Mouse (Mus musculus) embryonic facial prominence, embryonic 11.5 days (tissue): ENCODE data around the gene Slc45a2. TPM values are rescaled to one million over a fixed set of nuclear protein-coding genes. Genes with fewer than 3 reads are reported as not detected.

Experiments used
- ATAC-seq: fragments of 200-750 bp; cut with Nextera tagmentation; replicated peaks from 2 replicates; pipeline ENCODE4 v1.8.0; 2017; ENCODE audit warnings: low read depth; ENCODE audit not compliant: insufficient number of reproducible peaks, low FRiP score, low TSS enrichment
- DNase-seq: peaks from one replicate; pipeline ENCODE4 v3.0.0-alpha.2; 2015; ENCODE audit warnings: low spot score
- H3K27ac ChIP-seq: fragments of 300-500 bp; sonication (generic); replicated peaks from 2 replicates; pipeline ENCODE4 v1.5.1; 2014; ENCODE audit warnings: mild to moderate bottlenecking, low read depth, low read length, control low read depth
- H3K27me3 ChIP-seq: fragments of 300-500 bp; sonication (generic); 2 replicates; pipeline ENCODE4 v1.6.1; 2014; ENCODE audit warnings: mild to moderate bottlenecking, low read length, moderate library complexity, mixed read lengths; ENCODE audit not compliant: control insufficient read depth, insufficient read depth
- H3K36me3 ChIP-seq: fragments of 300-500 bp; sonication (generic); replicated peaks from 2 replicates; pipeline ENCODE4 v1.6.1; 2014; ENCODE audit warnings: low read depth, mild to moderate bottlenecking, low read length, moderate library complexity, mixed read lengths; ENCODE audit not compliant: control insufficient read depth, insufficient read depth
- H3K4me1 ChIP-seq: fragments of 300-500 bp; sonication (generic); 2 replicates; pipeline ENCODE4 v1.6.1; 2014; ENCODE audit warnings: low read length, mixed read lengths; ENCODE audit not compliant: control insufficient read depth, insufficient read depth
- H3K4me2 ChIP-seq: fragments of 300-500 bp; sonication (generic); 2 replicates; pipeline ENCODE4 v1.6.1; 2014; ENCODE audit warnings: low read depth, mild to moderate bottlenecking, control low read depth, low read length, moderate library complexity
- H3K4me3 ChIP-seq: fragments of 300-500 bp; sonication (generic); 2 replicates; pipeline ENCODE4 v1.5.1; 2014; ENCODE audit warnings: low read depth, low read length, control low read depth
- H3K9ac ChIP-seq: fragments of 300-500 bp; sonication (generic); replicated peaks from 2 replicates; pipeline ENCODE4 v1.6.1; 2014; ENCODE audit warnings: mild to moderate bottlenecking, control low read depth, low read length
- H3K9me3 ChIP-seq: fragments of 300-500 bp; sonication (generic); replicated peaks from 2 replicates; pipeline ENCODE4 v1.6.1; 2016; ENCODE audit warnings: mild to moderate bottlenecking, low read length, inconsistent platforms, mixed read lengths; ENCODE audit not compliant: control insufficient read depth
- WGBS: fragments of 180-500 bp; shearing (Covaris S2); extraction: QIAGEN DNeasy Blood & Tissue Kit; methylation state at CpG from one replicate; pipeline ENCODE4 v1.1.7; 2014; 5-methylcytosine and 5-hydroxymethylcytosine counted together
- polyA plus RNA-seq: library from polyadenylated mRNA; unstranded; fragments of >200 nt; fragmentation: Nextera tagmentation; extraction: Ambion mirVana; gene quantifications from 2 replicates; pipeline ENCODE4 v1.2.1, GENCODE M21; 2014

The Slc45a2 gene
- polyA plus RNA-seq, 1 experiment from 2014 or later: 0.46 TPM

DNA sequence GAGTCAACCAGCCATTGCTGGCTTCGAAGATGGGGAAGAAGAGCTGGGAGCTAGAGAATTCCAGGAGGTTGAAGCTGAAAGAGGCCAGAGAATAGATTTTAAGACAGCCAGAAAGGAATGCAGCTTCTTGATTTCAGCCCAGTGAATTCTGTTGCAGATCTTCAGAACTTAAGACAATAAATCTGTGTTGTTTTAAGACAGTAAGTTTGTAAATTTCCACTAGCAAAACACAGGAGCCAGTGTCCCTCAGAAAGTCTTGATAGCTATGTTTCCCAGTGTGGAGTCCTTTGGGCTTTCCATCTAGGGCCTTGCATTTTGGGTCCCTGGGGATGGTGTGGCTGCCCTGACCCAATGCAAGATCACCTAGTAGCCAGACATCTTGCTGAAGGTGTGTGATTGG is 62.4 kb downstream of the Slc45a2 start:
- no peak overlapping the region for H3K4me3 ChIP-seq
- H3K36me3 ChIP-seq: no peaks in the 10 kb centered on the region
- 86% methylated on average over 1 of the region's 1 CpGs for WGBS
- H3K27ac ChIP-seq: no peak overlapping the region
- ATAC-seq (no peak), DNase-seq (no peak)
- H3K4me2 ChIP-seq: no peak overlapping the region
- no peaks in the 10 kb centered on the region for H3K27me3 ChIP-seq
- H3K4me1 ChIP-seq: peaks cover 5% of the 10 kb centered on the region
- no peak overlapping the region for H3K9ac ChIP-seq
- no peaks in the 10 kb centered on the region for H3K9me3 ChIP-seq

DNA sequence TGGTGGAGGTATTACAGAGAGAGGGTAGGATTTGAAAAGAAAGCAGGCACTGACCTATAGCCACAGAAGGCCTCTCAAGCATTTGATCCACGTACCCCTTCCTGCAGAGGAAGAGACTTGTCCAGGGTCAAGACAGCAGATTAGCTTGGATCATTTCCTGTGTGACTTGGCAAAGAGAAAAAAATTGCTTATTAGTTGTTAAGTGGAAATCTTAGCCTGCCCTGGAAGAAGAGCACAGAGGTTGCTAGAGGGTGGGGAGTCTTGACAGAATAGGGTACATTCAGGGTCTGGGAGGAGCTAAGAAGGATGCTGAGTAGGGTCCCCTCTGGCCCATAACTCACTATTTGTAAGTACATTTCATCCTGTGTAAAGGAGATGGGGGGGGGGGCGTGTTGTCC is 63.6 kb downstream of the Slc45a2 start:
- H3K4me2 ChIP-seq: peak overlapping the region; percentile 59; the same call in 1 of the 2 replicates
- H3K27me3 ChIP-seq: no peaks in the 10 kb centered on the region
- no peak overlapping the region; the same call in 1 of the 2 replicates for H3K9ac ChIP-seq
- H3K4me1 ChIP-seq: peaks cover 5% of the 10 kb centered on the region
- 8% methylated on average over 2 of the region's 2 CpGs for WGBS
- peak overlapping the region; percentile 88; the same call in 1 of the 2 replicates for H3K27ac ChIP-seq
- DNase-seq (no peak), ATAC-seq (peak; percentile 14; the same call in 1 of the 2 replicates)
- no peak overlapping the region for H3K4me3 ChIP-seq
- H3K36me3 ChIP-seq: no peaks in the 10 kb centered on the region
- H3K9me3 ChIP-seq: no peaks in the 10 kb centered on the region

DNA sequence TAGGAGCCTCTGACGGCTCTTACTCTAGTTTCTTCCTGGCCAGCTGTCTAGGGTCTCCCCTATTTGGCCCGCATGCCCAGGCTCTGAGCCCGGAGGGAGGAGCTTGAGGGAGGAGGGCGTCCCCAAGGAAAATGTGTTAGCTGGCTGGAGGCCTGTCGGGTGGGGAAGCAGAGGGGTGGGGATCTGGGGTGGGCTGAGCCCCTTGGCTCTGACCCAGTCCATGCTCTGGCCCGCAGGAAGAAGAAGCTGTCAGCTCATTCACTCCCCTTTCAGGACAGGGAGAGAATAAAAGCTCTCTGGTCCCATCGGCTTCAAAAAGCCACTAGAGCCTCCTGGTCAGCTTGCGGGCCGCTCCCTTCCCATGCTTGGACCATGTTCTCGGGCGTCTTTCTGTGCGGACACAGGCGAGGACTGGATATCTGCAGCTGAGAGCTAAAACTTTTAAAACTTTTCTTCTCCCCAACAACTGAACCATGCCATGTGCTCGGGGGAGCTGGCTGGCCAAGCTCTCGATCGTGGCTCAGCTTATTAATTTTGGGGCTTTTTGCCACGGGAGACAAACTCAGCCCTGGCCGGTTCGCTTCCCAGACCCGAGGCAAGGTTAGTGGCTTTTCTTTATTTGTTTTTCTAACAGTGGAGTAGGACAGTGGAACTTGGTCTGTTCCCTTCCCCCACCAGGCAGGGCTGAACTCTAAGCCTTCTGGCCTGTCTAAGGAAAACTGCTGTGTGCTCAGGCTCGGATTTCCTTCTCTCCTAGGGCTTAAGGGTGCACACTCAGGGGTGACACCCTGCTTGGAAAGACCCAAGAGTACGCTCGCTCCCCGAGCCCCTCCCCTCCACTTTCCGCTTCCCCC is 64.3 kb downstream of the Slc45a2 start, which contains the start of gene Adamts12:
Gene Adamts12, plus strand, starts transcription at position 233 of the 854 bp plus-strand sequence.
- H3K4me2 ChIP-seq: peak within 1 kb of the TSS; percentile 59
- H3K36me3 ChIP-seq: no peaks in the 10 kb centered on the region
- no peaks in the 10 kb centered on the region for H3K9me3 ChIP-seq
- no peaks in the 10 kb centered on the region for H3K27me3 ChIP-seq
- peak within 1 kb of the TSS; percentile 88 for H3K27ac ChIP-seq
- peaks cover 5% of the 10 kb centered on the region for H3K4me1 ChIP-seq
- WGBS: 2% methylated on average over 25 of the region's 25 CpGs
- DNase-seq: peak; percentile 67
- H3K9ac ChIP-seq: peak within 1 kb of the TSS; percentile 53
- peak within 1 kb of the TSS; percentile 31 for H3K4me3 ChIP-seq
- peak; percentile 78 for ATAC-seq

DNA sequence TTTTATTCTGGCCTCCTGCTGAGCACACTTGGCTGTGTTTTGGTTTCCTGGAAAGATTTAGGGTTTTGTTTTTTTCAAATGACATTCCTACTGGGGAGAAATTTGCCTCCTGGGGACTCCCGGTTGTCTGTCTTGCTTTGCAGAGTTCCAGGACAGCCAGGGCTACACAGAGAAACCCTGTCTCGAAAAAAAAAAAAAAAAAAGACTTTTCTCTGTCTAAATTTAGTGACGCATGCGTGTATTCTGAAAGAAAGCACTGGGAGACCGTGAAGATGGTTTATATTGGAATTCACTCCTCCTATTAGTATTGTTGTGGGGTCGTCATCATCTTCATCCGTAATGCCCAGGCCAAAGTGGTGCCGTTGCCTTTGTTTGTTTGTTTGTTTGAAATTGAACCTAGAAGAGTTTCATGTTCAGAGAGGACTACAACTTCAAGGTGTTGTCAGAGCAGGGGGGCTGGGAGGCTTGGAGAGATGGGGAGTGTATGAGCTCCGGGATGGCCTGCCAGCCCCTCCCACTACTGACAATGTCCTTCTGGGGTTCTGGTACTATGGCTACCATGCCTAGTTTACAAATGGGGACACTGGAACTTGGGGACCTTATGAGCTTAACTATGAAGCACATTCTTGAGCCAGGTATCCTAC is 65.1 kb downstream of the Slc45a2 start:
- Histone ChIP-seq H3K27ac (peak overlapping the region; percentile 88), H3K9me3 (no peaks in the 10 kb centered on the region), H3K4me2 (peak overlapping the region; percentile 59), H3K9ac (peak overlapping the region; percentile 53), H3K4me3 (peak overlapping the region; percentile 31), H3K4me1 (peaks cover 5% of the 10 kb centered on the region), H3K27me3 (no peaks in the 10 kb centered on the region), H3K36me3 (no peaks in the 10 kb centered on the region)
- DNase-seq (no peak), ATAC-seq (no peak)
- WGBS: 5% methylated on average over 9 of the region's 9 CpGs

DNA sequence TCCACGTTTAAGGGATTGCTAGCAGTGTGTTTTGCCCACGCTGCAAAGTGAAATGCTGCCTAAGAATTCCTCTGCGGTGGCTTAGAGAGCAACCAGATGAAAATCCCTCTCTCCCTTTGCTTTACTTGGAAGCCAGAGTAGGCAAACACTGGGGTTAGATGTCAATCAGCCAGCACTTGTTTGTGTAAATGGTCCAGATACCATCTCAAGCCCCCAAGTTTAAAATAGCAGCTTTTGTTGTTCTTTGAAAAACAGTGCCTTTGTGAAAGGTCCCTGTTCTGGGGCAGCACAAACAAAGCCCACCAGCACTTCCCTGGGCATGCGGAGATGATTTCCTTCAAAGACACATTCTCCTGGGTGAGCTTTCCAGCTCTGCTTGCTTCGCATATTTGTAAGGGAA is 65.8 kb downstream of the Slc45a2 start:
- peak overlapping the region; percentile 31; the same call in 1 of the 2 replicates for H3K4me3 ChIP-seq
- peaks cover 5% of the 10 kb centered on the region for H3K4me1 ChIP-seq
- H3K9me3 ChIP-seq: no peaks in the 10 kb centered on the region
- peak overlapping the region; percentile 59 for H3K4me2 ChIP-seq
- no peak for ATAC-seq
- H3K27me3 ChIP-seq: no peaks in the 10 kb centered on the region
- H3K9ac ChIP-seq: peak overlapping the region; percentile 51
- peak; percentile 51 for DNase-seq
- no peaks in the 10 kb centered on the region for H3K36me3 ChIP-seq
- 5% methylated on average over 5 of the region's 5 CpGs for WGBS
- H3K27ac ChIP-seq: peak overlapping the region; percentile 62

DNA sequence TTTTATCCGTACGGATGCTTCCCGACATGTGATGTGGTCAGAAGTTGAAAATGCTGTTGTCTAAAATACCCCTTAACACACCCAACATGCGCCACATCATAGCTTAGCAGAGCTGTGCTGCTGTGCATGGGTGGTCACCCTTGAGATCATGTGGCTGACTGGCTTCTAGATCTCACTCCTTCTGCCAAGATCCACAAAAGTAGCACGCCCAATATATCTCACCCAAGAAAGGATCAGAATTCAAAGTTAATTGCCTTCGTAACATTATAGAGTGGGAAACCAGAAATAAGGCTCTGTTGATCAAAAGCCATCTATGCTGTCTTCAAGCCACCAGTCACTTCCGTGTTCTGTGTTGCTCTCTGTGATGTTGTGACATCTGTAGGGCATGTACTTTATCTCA is 67.4 kb downstream of the Slc45a2 start:
- Histone ChIP-seq H3K4me1 (peaks cover 5% of the 10 kb centered on the region), H3K27me3 (no peaks in the 10 kb centered on the region), H3K36me3 (no peaks in the 10 kb centered on the region), H3K27ac (no peak overlapping the region), H3K9me3 (no peaks in the 10 kb centered on the region), H3K9ac (no peak overlapping the region), H3K4me2 (no peak overlapping the region), H3K4me3 (no peak overlapping the region)
- 89% methylated on average over 7 of the region's 7 CpGs for WGBS
- ATAC-seq (no peak), DNase-seq (no peak)

DNA sequence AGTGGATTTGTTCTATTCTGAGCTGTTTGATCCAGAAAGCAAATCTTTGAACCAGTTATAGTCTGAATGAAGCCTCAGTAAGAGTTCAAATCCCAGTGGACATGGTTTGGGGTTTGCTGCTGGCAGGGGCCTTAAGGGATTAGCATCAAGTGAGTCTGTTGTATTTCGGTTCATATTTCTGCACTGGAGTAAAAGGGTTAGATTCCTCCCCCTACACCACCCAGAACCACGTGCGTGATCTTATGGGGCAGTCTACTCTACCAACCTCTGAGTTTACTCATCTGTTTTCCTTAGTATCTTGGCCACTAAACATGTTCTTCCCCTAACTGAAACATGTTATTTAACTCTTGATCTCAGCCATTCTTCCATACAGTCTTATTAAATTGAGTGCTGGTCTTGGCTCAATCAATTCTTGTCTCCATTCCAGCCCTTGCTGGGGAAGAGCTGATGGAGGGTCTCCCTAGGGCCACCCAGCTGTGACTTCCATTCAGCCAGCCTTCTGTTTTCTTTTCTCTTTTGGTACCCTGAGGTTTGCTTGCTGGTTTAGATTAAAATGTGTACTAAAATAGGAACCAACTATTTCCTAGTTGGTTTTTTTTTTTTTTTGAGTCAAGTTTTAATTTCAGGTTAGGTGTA is 75.3 kb downstream of the Slc45a2 start:
- WGBS: 76% methylated on average over 3 of the region's 3 CpGs
- H3K4me1 ChIP-seq: no peaks in the 10 kb centered on the region
- no peak overlapping the region for H3K9ac ChIP-seq
- ATAC-seq (no peak), DNase-seq (no peak)
- no peak overlapping the region for H3K4me3 ChIP-seq
- no peaks in the 10 kb centered on the region for H3K36me3 ChIP-seq
- H3K4me2 ChIP-seq: no peak overlapping the region
- no peak overlapping the region for H3K27ac ChIP-seq
- no peaks in the 10 kb centered on the region for H3K27me3 ChIP-seq
- no peaks in the 10 kb centered on the region for H3K9me3 ChIP-seq
